Mouse (Mus musculus): Measurements from ENCODE around the gene Gm16181.
A peak's percentile ranks its signal among the peaks of the same experiment; 100 is the strongest.

DNA sequence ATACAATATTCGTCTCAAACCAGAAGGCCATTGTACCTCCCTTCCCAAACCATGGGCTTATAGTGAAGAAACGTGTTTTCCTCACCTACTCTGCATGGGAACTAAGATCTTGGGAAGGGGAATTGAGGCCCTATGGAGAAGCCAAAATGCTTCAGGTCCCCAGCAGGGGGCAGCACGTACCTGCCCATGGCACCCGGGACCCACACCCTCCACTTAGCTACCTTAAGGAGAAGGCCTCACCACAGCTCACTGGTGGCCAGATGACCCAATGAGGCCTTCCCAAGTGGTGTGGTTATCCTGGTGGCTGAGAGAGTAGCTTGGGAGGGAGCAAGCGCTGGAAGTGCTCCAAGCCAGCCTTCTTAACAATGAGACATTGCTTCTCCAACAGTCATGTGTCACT lies 42.1 kb upstream of the Gm16181 start:
- peak; percentile 80 for TF ChIP-seq CTCF (IDR thresholded peaks at IDR 0.05; ENCODE audit: control insufficient read depth, insufficient read depth, insufficient read length)
- TF ChIP-seq USF1 (IDR thresholded peaks at IDR 0.05; ENCODE audit: low read depth): no peak
- TF ChIP-seq MYOG (IDR thresholded peaks at IDR 0.05; ENCODE audit: control insufficient read depth, extremely low read depth, insufficient read length): no peak

Data from C2C12 (cell line).